Mouse (Mus musculus) intestine, embryonic 16.5 days (tissue): ENCODE measurements around the gene Gm21541. TPM values are rescaled to one million over a fixed set of nuclear protein-coding genes. Genes with fewer than 3 reads are reported as not detected.
"Not testable (repeated sequence)": the region's sequence is repeated elsewhere in the genome, so short reads cannot be mapped to it uniquely, and the experiment has no call there.

ENCODE experiments used
- ATAC-seq: fragments of 200-750 bp; cut with Nextera tagmentation; 2 replicates; pipeline ENCODE4 v1.8.0; 2017; ENCODE audit warnings: moderate TSS enrichment, moderate library complexity
- H3K27ac ChIP-seq: fragments of 300-500 bp; sonication (generic); 2 replicates; pipeline ENCODE4 v1.5.1; 2014; ENCODE audit warnings: mild to moderate bottlenecking, low read length
- H3K27me3 ChIP-seq: fragments of 300-500 bp; sonication (generic); replicated peaks from 2 replicates; pipeline ENCODE4 v1.6.1; 2014; ENCODE audit warnings: low read length, control low read depth, mixed read lengths; ENCODE audit not compliant: control insufficient read depth, insufficient read depth
- H3K36me3 ChIP-seq: fragments of 300-500 bp; sonication (generic); 2 replicates; pipeline ENCODE4 v1.6.1; 2014; ENCODE audit warnings: low read length, control low read depth; ENCODE audit not compliant: control insufficient read depth, insufficient read depth
- H3K4me1 ChIP-seq: fragments of 300-500 bp; sonication (generic); 2 replicates; pipeline ENCODE4 v1.6.1; 2014; ENCODE audit warnings: low read length, control low read depth, mixed read lengths; ENCODE audit not compliant: control insufficient read depth, insufficient read depth
- H3K4me2 ChIP-seq: fragments of 300-500 bp; sonication (generic); 2 replicates; pipeline ENCODE4 v1.6.1; 2014; ENCODE audit warnings: low read depth, low read length, control low read depth
- H3K4me3 ChIP-seq: fragments of 300-500 bp; sonication (generic); 2 replicates; pipeline ENCODE4 v1.5.1; 2014; ENCODE audit warnings: mild to moderate bottlenecking, low read length
- H3K9ac ChIP-seq: fragments of 300-500 bp; sonication (generic); 2 replicates; pipeline ENCODE4 v1.6.1; 2014; ENCODE audit warnings: low read depth, low read length
- H3K9me3 ChIP-seq: fragments of 300-500 bp; sonication (generic); 2 replicates; pipeline ENCODE4 v1.6.1; 2016; ENCODE audit warnings: low read length, control low read depth; ENCODE audit not compliant: control insufficient read depth
- WGBS: fragments of 180-500 bp; shearing (Covaris S2); extraction: QIAGEN DNeasy Blood & Tissue Kit; methylation state at CpG from one replicate; pipeline ENCODE4 v1.1.7; 2014; 5-methylcytosine and 5-hydroxymethylcytosine counted together
- polyA plus RNA-seq: library from polyadenylated mRNA; unstranded; fragments of >200 nt; fragmentation: Nextera tagmentation; extraction: Ambion mirVana; gene quantifications from 2 replicates; pipeline ENCODE4 v1.2.1, GENCODE M21; 2015

The Gm21541 gene
- polyA plus RNA-seq: 15.1 and 26.9 TPM in 2 replicates

DNA sequence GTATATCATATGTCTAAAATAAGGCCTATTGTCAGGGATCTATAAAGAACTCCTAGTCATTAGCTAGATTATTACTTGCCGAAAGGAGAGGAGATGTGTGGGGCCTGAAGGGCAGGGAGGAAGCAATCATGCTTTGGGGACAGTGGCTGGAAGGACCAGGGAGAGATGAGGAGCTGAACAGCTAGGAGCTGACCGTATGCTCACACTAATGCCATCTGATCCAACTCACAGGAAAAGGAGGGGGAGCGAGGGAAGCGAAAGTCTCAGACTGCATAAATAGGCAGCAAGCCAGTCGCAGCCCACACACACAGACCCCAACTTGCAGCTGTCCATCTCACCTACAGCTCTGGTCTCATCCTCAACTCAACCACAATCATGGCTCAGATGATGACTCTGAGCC, at the start of gene Gm21541:
Gene Gm21541 (plus strand): TSS at position 301 of the 400 bp plus-strand sequence.
- not testable (repeated sequence) for H3K27ac ChIP-seq, H3K4me1 ChIP-seq, H3K27me3 ChIP-seq, ATAC-seq, H3K9ac ChIP-seq, H3K9me3 ChIP-seq, H3K4me2 ChIP-seq, H3K36me3 ChIP-seq, H3K4me3 ChIP-seq
- no CpG with 5 or more reads among the region's 5 CpGs for WGBS

DNA sequence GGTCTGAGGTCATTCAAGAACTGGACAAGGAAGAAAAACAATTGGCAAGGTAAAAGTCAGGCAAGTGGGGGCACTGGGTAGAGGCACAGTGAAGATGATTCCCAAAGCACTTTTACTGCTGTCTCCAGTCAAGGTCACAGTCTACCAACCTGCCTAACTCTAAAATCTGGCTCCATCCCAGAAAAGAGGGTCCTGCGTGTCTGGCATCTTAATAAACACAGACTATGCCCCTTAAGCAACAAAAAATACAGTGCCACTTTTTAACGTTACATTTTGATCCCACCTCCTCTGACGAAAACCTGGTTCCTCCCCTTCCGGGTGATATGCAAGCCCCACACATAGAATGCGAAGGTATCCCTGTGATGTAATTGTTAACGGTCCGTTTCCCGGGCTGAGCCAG, 37.9 kb downstream of the Gm21541 start, which contains the start of gene Gm20878:
Gene Gm20878 (plus strand): TSS at position 301 of the 400 bp plus-strand sequence.
- not testable (repeated sequence) for H3K9me3 ChIP-seq, ATAC-seq, H3K4me2 ChIP-seq, H3K9ac ChIP-seq, H3K4me3 ChIP-seq, H3K27ac ChIP-seq, H3K4me1 ChIP-seq, H3K27me3 ChIP-seq, H3K36me3 ChIP-seq
- no CpG with 5 or more reads among the region's 8 CpGs for WGBS

Other genes with a start within 250 kb of the Gm21541 start
- gene Cntfr, start 206.5 kb upstream of the Gm21541 start, polyA plus RNA-seq: 5.5 and 5.6 TPM in 2 replicates
- 113 and 125 TPM in 2 replicates for gene Il11ra1, start 203.6 kb upstream of the Gm21541 start, polyA plus RNA-seq
- gene Rpp25l, start 190.1 kb upstream of the Gm21541 start, polyA plus RNA-seq: 57.5 and 64.9 TPM in 2 replicates
- 136 and 143 TPM in 2 replicates for gene Dctn3, start 180.4 kb upstream of the Gm21541 start, polyA plus RNA-seq
- gene Arid3c, start 172.5 kb upstream of the Gm21541 start, polyA plus RNA-seq: not detected in 2 replicates
- 93.4 and 103 TPM in 2 replicates for gene Galt, start 148.4 kb upstream of the Gm21541 start, polyA plus RNA-seq
- gene Sigmar1, start 147.5 kb upstream of the Gm21541 start, polyA plus RNA-seq: 105 and 111 TPM in 2 replicates
- 24.3 and 26.8 TPM in 2 replicates for gene Ccl27a, start 129.4 kb upstream of the Gm21541 start, polyA plus RNA-seq
- gene Gm20878, start 38.0 kb downstream of the Gm21541 start, polyA plus RNA-seq: 1.6 and 1.7 TPM in 2 replicates
- 0.15 and 0.17 TPM in 2 replicates for gene Fam205a4, start 62.4 kb downstream of the Gm21541 start, polyA plus RNA-seq
- not detected in 2 replicates for gene Gm21093, start 131.1 kb downstream of the Gm21541 start, polyA plus RNA-seq
- not detected in 2 replicates for gene Gm3893, start 187.6 kb downstream of the Gm21541 start, polyA plus RNA-seq
- 7.4 TPM in 1 of 2 replicates, not detected in the other for gene Gm13304, start 211.2 kb downstream of the Gm21541 start, polyA plus RNA-seq
- not detected in 2 replicates for gene Gm13306, start 249.8 kb downstream of the Gm21541 start, polyA plus RNA-seq